Mouse (Mus musculus) small intestine, adult 2 months (tissue): ENCODE results near the gene Cfap74. TPM values are rescaled to one million over a fixed set of nuclear protein-coding genes. Genes with fewer than 3 reads are reported as not detected.

Experiments
- H3K27ac ChIP-seq: fragments of 200-500 bp; 2 replicates; pipeline ENCODE4 v1.5.1; 2012; ENCODE audit warnings: low read depth, low read length, control low read depth, inconsistent platforms; ENCODE audit not compliant: insufficient read depth
- H3K27me3 ChIP-seq: fragments of 200-500 bp; 2 replicates; pipeline ENCODE4 v1.6.1; 2012; ENCODE audit warnings: mild to moderate bottlenecking, moderate library complexity, low read length, inconsistent platforms; ENCODE audit not compliant: control insufficient read depth, insufficient read depth
- H3K36me3 ChIP-seq: fragments of 200-500 bp; 2 replicates; pipeline ENCODE4 v1.6.1; 2012; ENCODE audit warnings: mild to moderate bottlenecking, low read length, control low read depth, inconsistent platforms; ENCODE audit not compliant: control insufficient read depth, insufficient read depth
- H3K4me1 ChIP-seq: fragments of 200-500 bp; 2 replicates; pipeline ENCODE4 v1.6.1; 2012; ENCODE audit warnings: low read length, inconsistent platforms, mixed read lengths; ENCODE audit not compliant: control insufficient read depth, insufficient read depth, insufficient read length
- H3K4me3 ChIP-seq: fragments of 200-500 bp; 2 replicates; pipeline ENCODE4 v1.5.1; 2012; ENCODE audit warnings: low read depth, mild to moderate bottlenecking, control low read depth, inconsistent platforms, low read length, moderate library complexity
- CTCF ChIP-seq: fragments of 200-500 bp; IDR thresholded peaks from 2 replicates; pipeline ENCODE4 v1.5.1; 2012; ENCODE audit warnings: low read depth, mild to moderate bottlenecking, control low read depth, inconsistent platforms, low read length, moderate library complexity, mixed read lengths; ENCODE audit not compliant: insufficient replicate concordance, insufficient read length; ENCODE audit errors: extremely low read depth
- POLR2A ChIP-seq: fragments of 200-500 bp; IDR thresholded peaks from 2 replicates; pipeline ENCODE4 v1.6.1; 2012; ENCODE audit warnings: low read depth, mild to moderate bottlenecking, control low read depth, inconsistent platforms, low read length, moderate library complexity
- WGBS: fragments of 180-500 bp; shearing (Covaris S2); methylation state at CpG from one replicate; pipeline ENCODE4 v1.1.7; 2018; 5-methylcytosine and 5-hydroxymethylcytosine counted together
- polyA plus RNA-seq: library from polyadenylated mRNA; depleted of rRNA; stranded (reverse); fragments of >200 nt; gene quantifications from 2 replicates; pipeline ENCODE4 v1.2.3, GENCODE M21; 2012

The Cfap74 gene
- polyA plus RNA-seq, 1 experiment = 1.4 TPM

GRCm38 (mm10) chr4:155428442-155428841 is 19.5 kb downstream of the Cfap74 start:
- Histone ChIP-seq H3K4me3 (no peak overlapping the region), H3K27me3 (no peaks in the 10 kb centered on the region), H3K27ac (no peak overlapping the region), H3K36me3 (no peaks in the 10 kb centered on the region), H3K4me1 (no peaks in the 10 kb centered on the region)
- TF ChIP-seq POLR2A (no peak), CTCF (no peak)

- no peak overlapping the region for H3K27ac ChIP-seq
- H3K4me3 ChIP-seq = no peak overlapping the region
- 83% methylated on average over 3 of the region's 3 CpGs for WGBS
Observed at GRCm38 (mm10) chr4:155429202-155429601, 20.2 kb downstream of the Cfap74 start.

GRCm38 (mm10) chr4:155432358-155432757 is 23.4 kb downstream of the Cfap74 start:
- H3K27me3 ChIP-seq = no peaks in the 10 kb centered on the region
- TF ChIP-seq CTCF (no peak), POLR2A (no peak)
- no peaks in the 10 kb centered on the region for H3K4me1 ChIP-seq
- no peak overlapping the region for H3K27ac ChIP-seq
- WGBS = 81% methylated on average over 6 of the region's 6 CpGs
- H3K36me3 ChIP-seq = no peaks in the 10 kb centered on the region
- H3K4me3 ChIP-seq = no peak overlapping the region

More at GRCm38 (mm10) chr4:155429202-155429601, 20.2 kb downstream of the Cfap74 start:
- no peaks in the 10 kb centered on the region for H3K4me1 ChIP-seq
- TF ChIP-seq CTCF (no peak), POLR2A (no peak)
- no peaks in the 10 kb centered on the region for H3K36me3 ChIP-seq
- no peaks in the 10 kb centered on the region for H3K27me3 ChIP-seq

GRCm38 (mm10) chr4:155433993-155434392 is 25.0 kb downstream of the Cfap74 start:
- no peak overlapping the region for H3K4me3 ChIP-seq
- no peaks in the 10 kb centered on the region for H3K4me1 ChIP-seq
- no peaks in the 10 kb centered on the region for H3K27me3 ChIP-seq
- WGBS = 61% methylated on average over 5 of the region's 5 CpGs
- TF ChIP-seq POLR2A (no peak), CTCF (no peak)
- H3K27ac ChIP-seq = no peak overlapping the region
- no peaks in the 10 kb centered on the region for H3K36me3 ChIP-seq

GRCm38 (mm10) chr4:155442808-155443207 is 33.8 kb downstream of the Cfap74 start:
- no peaks in the 10 kb centered on the region for H3K4me1 ChIP-seq
- H3K27ac ChIP-seq = no peak overlapping the region
- 63% methylated on average over 3 of the region's 3 CpGs for WGBS
- no peaks in the 10 kb centered on the region for H3K36me3 ChIP-seq
- no peaks in the 10 kb centered on the region for H3K27me3 ChIP-seq
- TF ChIP-seq POLR2A (no peak), CTCF (no peak)
- H3K4me3 ChIP-seq = no peak overlapping the region

- TF ChIP-seq POLR2A (no peak), CTCF (no peak)
- 45% methylated on average over 10 of the region's 10 CpGs for WGBS
- Histone ChIP-seq H3K27me3 (no peaks in the 10 kb centered on the region), H3K36me3 (no peaks in the 10 kb centered on the region), H3K4me1 (no peaks in the 10 kb centered on the region), H3K4me3 (no peak overlapping the region), H3K27ac (no peak overlapping the region)
Observed at GRCm38 (mm10) chr4:155451597-155451996, 42.6 kb downstream of the Cfap74 start.

GRCm38 (mm10) chr4:155458575-155458974 is 49.6 kb downstream of the Cfap74 start:
- H3K4me3 ChIP-seq = no peak overlapping the region
- TF ChIP-seq POLR2A = no peak
- H3K36me3 ChIP-seq = no peaks in the 10 kb centered on the region
- H3K4me1 ChIP-seq = no peaks in the 10 kb centered on the region
- H3K27ac ChIP-seq = no peak overlapping the region
- no peaks in the 10 kb centered on the region for H3K27me3 ChIP-seq
- 81% methylated on average over 5 of the region's 5 CpGs for WGBS

- WGBS = 71% methylated on average over 13 of the region's 13 CpGs
- Histone ChIP-seq H3K27me3 (no peaks in the 10 kb centered on the region), H3K4me1 (no peaks in the 10 kb centered on the region), H3K36me3 (no peaks in the 10 kb centered on the region), H3K4me3 (no peak overlapping the region), H3K27ac (no peak overlapping the region)
- TF ChIP-seq POLR2A (no peak), CTCF (no peak)
Observed at GRCm38 (mm10) chr4:155463050-155463449, 54.1 kb downstream of the Cfap74 start.
